Mouse (Mus musculus): ENCODE measurements at regions not wholly inside any gene's neighbourhood (a gene's known extent, or its start where the extent isn't known, plus 50 kb on each side); places are given as distances from the start of the nearest gene placed in this dataset.

GRCm38 (mm10) chr12:47117504-47117903 is 298.8 kb upstream of the Nova1 start:
- Histone ChIP-seq H3K4me3 (ENCODE audit: insufficient read depth, low read length) (no peak overlapping the region), H3K4me1 (ENCODE audit: control insufficient read depth, insufficient read depth, low read length) (no peaks in the 10 kb centered on the region), H3K27ac (ENCODE audit: insufficient read depth, low read length) (no peak overlapping the region)
- TF ChIP-seq POLR2A (IDR thresholded peaks at IDR 0.05; ENCODE audit: extremely low read depth, insufficient read depth, low read length): no peak
- no peak for TF ChIP-seq CTCF (IDR thresholded peaks at IDR 0.05; ENCODE audit: extremely low read depth, insufficient read depth, low read length)

DNA sequence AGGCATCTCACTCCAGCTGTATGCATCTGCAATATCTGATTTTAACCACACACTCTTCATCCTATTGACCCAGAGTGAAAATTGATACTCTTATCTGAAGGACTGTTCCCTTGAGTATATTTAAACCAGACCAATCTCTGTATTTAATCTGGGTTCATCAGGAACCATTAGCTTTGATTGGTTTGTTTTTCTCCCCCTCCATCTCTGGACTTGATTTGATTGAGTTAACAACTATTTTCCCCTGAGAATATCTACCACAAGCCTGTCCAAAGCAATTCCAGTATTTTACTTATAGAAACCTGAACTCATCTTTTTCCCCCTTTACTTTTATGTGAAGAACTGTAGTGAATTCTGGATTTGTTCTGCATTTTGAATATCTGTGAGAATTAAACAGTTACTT is 270.5 kb upstream of the Nova1 start:
- TF ChIP-seq POLR2A (IDR thresholded peaks at IDR 0.05; ENCODE audit: extremely low read depth, insufficient read depth, low read length) (no peak), CTCF (IDR thresholded peaks at IDR 0.05; ENCODE audit: extremely low read depth, insufficient read depth, low read length) (no peak)
- H3K27ac ChIP-seq (ENCODE audit: insufficient read depth, low read length): no peak overlapping the region
- H3K4me1 ChIP-seq (ENCODE audit: control insufficient read depth, insufficient read depth, low read length): no peaks in the 10 kb centered on the region
- H3K4me3 ChIP-seq (ENCODE audit: insufficient read depth, low read length): no peak overlapping the region

GRCm38 (mm10) chr12:47074961-47075360 is 256.2 kb upstream of the Nova1 start:
- Histone ChIP-seq H3K4me3 (ENCODE audit: insufficient read depth, low read length) (no peak overlapping the region), H3K27ac (ENCODE audit: insufficient read depth, low read length) (no peak overlapping the region), H3K4me1 (ENCODE audit: control insufficient read depth, insufficient read depth, low read length) (no peaks in the 10 kb centered on the region)
- TF ChIP-seq CTCF (IDR thresholded peaks at IDR 0.05; ENCODE audit: extremely low read depth, insufficient read depth, low read length): no peak
- TF ChIP-seq POLR2A (IDR thresholded peaks at IDR 0.05; ENCODE audit: extremely low read depth, insufficient read depth, low read length): no peak

- no peak overlapping the region for H3K4me3 ChIP-seq (ENCODE audit: insufficient read depth, low read length)
- H3K27ac ChIP-seq (ENCODE audit: insufficient read depth, low read length): no peak overlapping the region
- TF ChIP-seq CTCF (IDR thresholded peaks at IDR 0.05; ENCODE audit: extremely low read depth, insufficient read depth, low read length): no peak
- TF ChIP-seq POLR2A (IDR thresholded peaks at IDR 0.05; ENCODE audit: extremely low read depth, insufficient read depth, low read length): no peak
- H3K4me1 ChIP-seq (ENCODE audit: control insufficient read depth, insufficient read depth, low read length): no peaks in the 10 kb centered on the region
Measured at GRCm38 (mm10) chr12:47052474-47052873, 233.7 kb upstream of the Nova1 start.

DNA sequence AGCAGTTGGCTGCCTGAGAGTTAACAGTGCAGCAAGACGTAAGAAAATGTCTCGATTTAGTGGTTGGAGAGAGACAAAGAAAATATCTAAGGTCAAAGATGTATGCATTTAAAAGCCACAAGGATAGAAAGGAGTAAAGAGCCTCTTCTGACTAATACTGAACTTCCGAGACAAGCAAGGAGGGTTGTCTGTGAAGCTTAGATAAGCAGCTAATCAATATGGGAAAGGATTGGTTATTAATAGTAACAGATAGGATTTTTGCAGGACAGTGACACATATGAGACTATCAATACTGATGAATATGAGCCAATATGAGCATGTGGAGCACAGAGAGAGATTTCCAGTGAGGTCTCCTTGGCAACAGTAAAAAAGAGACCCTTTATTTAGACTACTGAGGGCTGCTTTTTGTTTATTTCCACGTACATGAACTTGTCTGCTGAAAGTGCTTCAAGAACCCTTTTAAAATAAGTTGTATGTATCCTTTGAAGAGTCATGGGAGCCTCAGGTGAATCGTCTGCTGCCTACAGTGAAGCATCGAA is 202.2 kb upstream of the Nova1 start:
- Histone ChIP-seq H3K4me3 (ENCODE audit: insufficient read depth, low read length) (no peak overlapping the region), H3K4me1 (ENCODE audit: control insufficient read depth, insufficient read depth, low read length) (no peaks in the 10 kb centered on the region), H3K27ac (ENCODE audit: insufficient read depth, low read length) (no peak overlapping the region)
- TF ChIP-seq POLR2A (IDR thresholded peaks at IDR 0.05; ENCODE audit: extremely low read depth, insufficient read depth, low read length): no peak
- no peak for TF ChIP-seq CTCF (IDR thresholded peaks at IDR 0.05; ENCODE audit: extremely low read depth, insufficient read depth, low read length)

- no peak overlapping the region for H3K27ac ChIP-seq (ENCODE audit: insufficient read depth, low read length)
- no peak overlapping the region for H3K4me3 ChIP-seq (ENCODE audit: insufficient read depth, low read length)
- no peaks in the 10 kb centered on the region for H3K4me1 ChIP-seq (ENCODE audit: control insufficient read depth, insufficient read depth, low read length)
- no peak for TF ChIP-seq CTCF (IDR thresholded peaks at IDR 0.05; ENCODE audit: extremely low read depth, insufficient read depth, low read length)
- TF ChIP-seq POLR2A (IDR thresholded peaks at IDR 0.05; ENCODE audit: extremely low read depth, insufficient read depth, low read length): no peak
Measured at GRCm38 (mm10) chr12:46992343-46992742, 173.6 kb upstream of the Nova1 start.

DNA sequence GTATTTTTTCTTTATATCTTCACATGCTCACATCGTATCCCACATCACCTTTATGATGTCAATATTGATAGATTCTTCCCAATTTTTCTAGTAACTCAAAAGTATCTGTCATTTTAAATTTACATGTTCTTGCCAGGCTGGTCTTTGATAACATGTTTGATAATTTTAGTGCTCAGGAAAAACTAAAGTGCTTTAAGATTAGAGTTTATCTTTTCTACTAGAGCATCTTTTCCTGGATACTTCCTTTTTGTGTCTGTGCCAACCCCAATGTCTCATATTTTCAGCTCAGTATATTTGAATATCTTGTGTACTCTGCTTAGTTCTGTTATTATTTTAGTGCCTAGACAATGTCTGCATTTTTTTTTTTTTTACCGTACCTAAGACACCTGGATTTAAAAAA is 170.2 kb upstream of the Nova1 start:
- H3K4me3 ChIP-seq (ENCODE audit: insufficient read depth, low read length): no peak overlapping the region
- no peak for TF ChIP-seq CTCF (IDR thresholded peaks at IDR 0.05; ENCODE audit: extremely low read depth, insufficient read depth, low read length)
- TF ChIP-seq POLR2A (IDR thresholded peaks at IDR 0.05; ENCODE audit: extremely low read depth, insufficient read depth, low read length): no peak
- H3K27ac ChIP-seq (ENCODE audit: insufficient read depth, low read length): no peak overlapping the region
- H3K4me1 ChIP-seq (ENCODE audit: control insufficient read depth, insufficient read depth, low read length): no peaks in the 10 kb centered on the region

GRCm38 (mm10) chr12:46950223-46950779 is 131.6 kb upstream of the Nova1 start:
- TF ChIP-seq POLR2A (IDR thresholded peaks at IDR 0.05; ENCODE audit: extremely low read depth, insufficient read depth, low read length): no peak
- TF ChIP-seq CTCF (IDR thresholded peaks at IDR 0.05; ENCODE audit: extremely low read depth, insufficient read depth, low read length): no peak
- Histone ChIP-seq H3K4me1 (ENCODE audit: control insufficient read depth, insufficient read depth, low read length) (no peaks in the 10 kb centered on the region), H3K27ac (ENCODE audit: insufficient read depth, low read length) (no peak overlapping the region), H3K4me3 (ENCODE audit: insufficient read depth, low read length) (no peak overlapping the region)

GRCm38 (mm10) chr12:46945707-46946106 is 127.0 kb upstream of the Nova1 start:
- H3K27ac ChIP-seq (ENCODE audit: insufficient read depth, low read length): no peak overlapping the region
- no peaks in the 10 kb centered on the region for H3K4me1 ChIP-seq (ENCODE audit: control insufficient read depth, insufficient read depth, low read length)
- no peak for TF ChIP-seq POLR2A (IDR thresholded peaks at IDR 0.05; ENCODE audit: extremely low read depth, insufficient read depth, low read length)
- TF ChIP-seq CTCF (IDR thresholded peaks at IDR 0.05; ENCODE audit: extremely low read depth, insufficient read depth, low read length): no peak
- no peak overlapping the region for H3K4me3 ChIP-seq (ENCODE audit: insufficient read depth, low read length)

DNA sequence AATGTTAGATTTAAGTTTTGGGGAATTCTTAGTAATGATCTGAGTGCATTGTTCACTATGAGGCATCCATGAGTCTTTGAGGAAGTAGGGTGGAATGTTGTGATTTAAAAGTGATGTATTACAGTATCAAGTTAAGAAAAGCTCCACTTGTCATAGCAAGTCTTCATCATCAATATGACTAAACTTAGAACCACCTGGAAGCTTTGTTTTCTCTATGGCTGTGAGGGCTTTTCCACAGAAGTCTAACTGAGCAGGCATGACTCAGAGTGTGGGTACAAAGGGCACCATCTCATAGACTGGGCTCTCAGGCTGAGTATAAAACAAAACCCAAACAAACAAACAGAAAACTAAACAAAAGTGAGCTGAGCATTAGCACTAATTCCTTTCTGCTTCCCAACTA is 112.4 kb upstream of the Nova1 start:
- no peaks in the 10 kb centered on the region for H3K4me1 ChIP-seq (ENCODE audit: control insufficient read depth, insufficient read depth, low read length)
- no peak overlapping the region for H3K27ac ChIP-seq (ENCODE audit: insufficient read depth, low read length)
- TF ChIP-seq POLR2A (IDR thresholded peaks at IDR 0.05; ENCODE audit: extremely low read depth, insufficient read depth, low read length) (no peak), CTCF (IDR thresholded peaks at IDR 0.05; ENCODE audit: extremely low read depth, insufficient read depth, low read length) (no peak)
- no peak overlapping the region for H3K4me3 ChIP-seq (ENCODE audit: insufficient read depth, low read length)
